Comparison of ENCODE assay signal across 11 mouse cellular contexts in genomic region chr12:76493462-76493861, GRCm38 (mm10). TPM values are rescaled to one million over a fixed set of nuclear protein-coding genes. Genes with fewer than 3 reads are reported as not detected.
A peak's percentile ranks its signal among the peaks of the same experiment; 100 is the strongest.
DNase-seq lines count a peak whose midpoint lies in the region; ATAC-seq and TF ChIP-seq lines count a peak whose summit lies in the region.
"Had no signal": no experiment of that assay in that cellular context is flagged by ENCODE, and none has a peak within 500 bp of the region (broad histone marks: within the 10 kb centered on the region; RNA-seq: fewer than 3 reads in every experiment).

No protein-coding gene starts in this region.

- no peaks in the 10 kb centered on the region for H3K9me3 ChIP-seq in heart, embryonic 12.5 days (replicated peaks)
- H3K9me3 ChIP-seq in limb, embryonic 15.5 days, result no peaks in the 10 kb centered on the region
- H3K9me3 ChIP-seq in hindbrain, embryonic 13.5 days, result 0 out of 2 replicates have a peak, but pooled peaks cover 4% of the 10 kb centered on the region
- H3K9me3 ChIP-seq: embryonic facial prominence, embryonic 12.5 days; hindbrain, embryonic 15.5 days; liver, embryonic 13.5 days had no signal

- 0 out of 2 replicates have a peak, but pooled peaks have one; percentile 18 for TF ChIP-seq POLR2A in heart, adult 2 months (IDR thresholded peaks at IDR 0.05; ENCODE audit: insufficient read depth, low read depth, low read length)

- peaks cover 7% of the 10 kb centered on the region for H3K4me1 ChIP-seq in heart, adult 2 months (ENCODE audit: control insufficient read depth, insufficient read depth, low read length)
- 0 out of 2 replicates have a peak, but pooled peaks cover 8% of the 10 kb centered on the region for H3K4me1 ChIP-seq in heart, embryonic 12.5 days (replicated peaks)
- peaks cover 6% of the 10 kb centered on the region; the same call in 1 of the 2 replicates for H3K4me1 ChIP-seq in limb, embryonic 15.5 days
- H3K4me1 ChIP-seq in hindbrain, embryonic 13.5 days (replicated peaks), result no peaks in the 10 kb centered on the region
- H3K4me1 ChIP-seq: embryonic facial prominence, embryonic 12.5 days; hindbrain, embryonic 15.5 days; liver, embryonic 13.5 days had no signal

- peak; percentile 77 for TF ChIP-seq EP300 in heart, adult 2 months (IDR thresholded peaks at IDR 0.05; ENCODE audit: insufficient read depth, low read depth, low read length)

- no peaks in the 10 kb centered on the region for H3K36me3 ChIP-seq in heart, adult 2 months (ENCODE audit: control insufficient read depth, insufficient read depth, low read length)
- no peaks in the 10 kb centered on the region for H3K36me3 ChIP-seq in heart, embryonic 12.5 days
- H3K36me3 ChIP-seq in limb, embryonic 15.5 days, result no peaks in the 10 kb centered on the region
- no peaks in the 10 kb centered on the region for H3K36me3 ChIP-seq in hindbrain, embryonic 13.5 days
- H3K36me3 ChIP-seq: embryonic facial prominence, embryonic 12.5 days; hindbrain, embryonic 15.5 days; liver, embryonic 13.5 days had no signal

- WGBS in heart, adult 2 months, result 22% methylated on average over 5 of the region's 5 CpGs
- WGBS in heart, embryonic 12.5 days, result 34% methylated on average over 5 of the region's 5 CpGs
- 16% methylated on average over 5 of the region's 5 CpGs for WGBS in limb, embryonic 15.5 days
- WGBS in hindbrain, embryonic 13.5 days, result 65% methylated on average over 5 of the region's 5 CpGs

- H3K4me3 ChIP-seq in heart, adult 2 months, result no peak overlapping the region
- H3K4me3 ChIP-seq in heart, embryonic 12.5 days, result no peak overlapping the region
- H3K4me3 ChIP-seq in gastrocnemius, adult 2 months, result no peak overlapping the region
- no peak overlapping the region for H3K4me3 ChIP-seq in limb, embryonic 15.5 days
- no peak overlapping the region for H3K4me3 ChIP-seq in hindbrain, embryonic 13.5 days
- H3K4me3 ChIP-seq: embryonic facial prominence, embryonic 12.5 days; hindbrain, embryonic 15.5 days; liver, embryonic 13.5 days had no signal

- ATAC-seq in heart, embryonic 12.5 days (ENCODE audit: insufficient number of reproducible peaks, low FRiP score), result no peak
- ATAC-seq in limb, embryonic 15.5 days (ENCODE audit: insufficient number of reproducible peaks, low FRiP score, low TSS enrichment, low read depth), result peak; percentile 55; the same call in 1 of the 2 replicates
- no peak for ATAC-seq in hindbrain, embryonic 13.5 days (ENCODE audit: low FRiP score)
- ATAC-seq in inflammation-experienced regulatory T-cells, adult 6 months, result no peak
- ATAC-seq in megakaryocyte-erythroid progenitor cell, adult 5-6 weeks (replicated peaks; ENCODE audit: low FRiP score, low TSS enrichment, poor library complexity, severe bottlenecking), result no peak

- no peak overlapping the region for H3K4me2 ChIP-seq in heart, embryonic 12.5 days
- no peak overlapping the region for H3K4me2 ChIP-seq in limb, embryonic 15.5 days
- H3K4me2 ChIP-seq in hindbrain, embryonic 13.5 days, result no peak overlapping the region
- H3K4me2 ChIP-seq: embryonic facial prominence, embryonic 12.5 days; hindbrain, embryonic 15.5 days; liver, embryonic 13.5 days had no signal

- TF ChIP-seq CTCF in heart, adult 2 months (IDR thresholded peaks at IDR 0.05), result no peak
- TF ChIP-seq CTCF in gastrocnemius, adult 2 months (IDR thresholded peaks at IDR 0.05), result no peak

- peak; percentile 53 to 74 for DNase-seq in heart, adult 2 months
- DNase-seq in 3134 (ENCODE audit: extremely low read depth, insufficient read length, low spot score), result peak; percentile 51
- DNase-seq in gastrocnemius, adult 2 months, result peak; percentile 61
- DNase-seq: liver, embryonic 13.5 days had no signal

- no peaks in the 10 kb centered on the region for H3K79me2 ChIP-seq in heart, adult 2 months (replicated peaks; ENCODE audit: control insufficient read depth, insufficient read depth, low read length)

- H3K9ac ChIP-seq in heart, adult 2 months (ENCODE audit: low read depth, low read length), result no peak overlapping the region
- no peak overlapping the region for H3K9ac ChIP-seq in heart, embryonic 12.5 days
- H3K9ac ChIP-seq in limb, embryonic 15.5 days, result no peak overlapping the region
- H3K9ac ChIP-seq in hindbrain, embryonic 13.5 days, result no peak overlapping the region
- H3K9ac ChIP-seq: embryonic facial prominence, embryonic 12.5 days; hindbrain, embryonic 15.5 days; liver, embryonic 13.5 days had no signal

- H3K27ac ChIP-seq in heart, adult 2 months, result peak overlapping the region; percentile 2; the same call in 1 of the 2 replicates
- no peak overlapping the region for H3K27ac ChIP-seq in heart, embryonic 12.5 days (ENCODE audit: poor library complexity, severe bottlenecking)
- H3K27ac ChIP-seq in gastrocnemius, adult 2 months, result peak overlapping the region; percentile 35
- 0 out of 2 replicates have a peak overlapping the region, but pooled peaks have one; percentile 43 for H3K27ac ChIP-seq in limb, embryonic 15.5 days
- no peak overlapping the region for H3K27ac ChIP-seq in hindbrain, embryonic 13.5 days
- H3K27ac ChIP-seq: embryonic facial prominence, embryonic 12.5 days; hindbrain, embryonic 15.5 days; liver, embryonic 13.5 days had no signal

- H3K27me3 ChIP-seq in heart, adult 2 months (ENCODE audit: control insufficient read depth, insufficient read depth, low read length), result no peaks in the 10 kb centered on the region
- H3K27me3 ChIP-seq in heart, embryonic 12.5 days (replicated peaks), result no peaks in the 10 kb centered on the region
- no peaks in the 10 kb centered on the region for H3K27me3 ChIP-seq in limb, embryonic 15.5 days
- H3K27me3 ChIP-seq in hindbrain, embryonic 13.5 days, result peaks cover 23% of the 10 kb centered on the region
- H3K27me3 ChIP-seq: embryonic facial prominence, embryonic 12.5 days had no signal

- intact Hi-C loops in heart, adult 2 months (cut with DNase I), result loop anchor here (10.0 kb wide), 1 partner anchor 231 kb away; no protein-coding TSS in a partner anchor
- intact Hi-C loops in gastrocnemius, adult 2 months (cut with DNase I), result loop anchor here (10.0 kb wide), 2 partner anchors 231 to 261 kb away; no protein-coding TSS in a partner anchor

RNA-seq across cellular contexts. Expression of gene Plekhg3, which starts 37.2 kb away (rescaled TPM):
- total RNA-seq in heart, adult 2 months (2021), result 10 to 100 TPM; 11.6 to 13.6 TPM
- polyA plus RNA-seq in heart, adult 2 months (2012; rRNA removed), result 12.9 and 16.8 TPM in 2 replicates
- 8.2 and 10.3 TPM in 2 replicates for polyA plus RNA-seq in heart, embryonic 12.5 days (2016; fragmentation: Nextera tagmentation; extraction: Ambion mirVana)
- total RNA-seq in gastrocnemius, adult 2 months (2021), result 1 to 10 TPM; 5.3 to 6.1 TPM
- polyA plus RNA-seq in limb, embryonic 15.5 days (2015; fragmentation: Nextera tagmentation; extraction: Ambion mirVana), result 6.0 and 8.0 TPM in 2 replicates
- 1.6 and 2.1 TPM in 2 replicates for polyA plus RNA-seq in hindbrain, embryonic 13.5 days (2015; fragmentation: Nextera tagmentation; extraction: Ambion mirVana)
- 1 to 10 TPM; 1.9 to 3.5 (median 2.9) TPM for polyA plus RNA-seq in inflammation-experienced regulatory T-cells, adult 6 months (2017; shearing (Covaris generic))
- total RNA-seq in megakaryocyte-erythroid progenitor cell, adult 5-6 weeks (2014; fragmentation: Nextera tagmentation), result 2.4 and 3.9 TPM in 2 replicates
- 0.38 and 0.42 TPM in 2 replicates for total RNA-seq in megakaryocyte-erythroid progenitor cell, adult 5-6 weeks (2017)

Comparison
In these comparisons a context has a peak if more than half of its experiments do, and no peak if none do; other contexts are left out.
1. H3K27ac ChIP-seq: peak in heart, adult 2 months (single experiment), gastrocnemius, adult 2 months (single experiment) and limb, embryonic 15.5 days (single experiment); none in heart, embryonic 12.5 days (single experiment) and hindbrain, embryonic 13.5 days (single experiment).
2. Peak in every context shown above with its lines, with median percentiles within 50 percentile points of each other: DNase-seq.